Mouse (Mus musculus): Measurements from ENCODE around the gene Herpud2. TPM values are rescaled to one million over a fixed set of nuclear protein-coding genes. Genes with fewer than 3 reads are reported as not detected.
A peak's percentile ranks its signal among the peaks of the same experiment; 100 is the strongest.

The Herpud2 gene
- 30.7 and 31.7 TPM in 2 replicates for polyA plus RNA-seq (2015; fragmentation: Nextera tagmentation; extraction: Ambion mirVana)

- peak within 1 kb of the TSS; percentile 94 for H3K4me2 ChIP-seq (ENCODE audit: low read depth, low read length)
- no peaks in the 10 kb centered on the region for H3K36me3 ChIP-seq (ENCODE audit: control insufficient read depth, insufficient read depth)
- ATAC-seq (replicated peaks; ENCODE audit: extremely low read depth, insufficient read depth, low FRiP score) = peak; percentile 97
- peak within 1 kb of the TSS; percentile 95 for H3K4me3 ChIP-seq (ENCODE audit: low read length)
- H3K9me3 ChIP-seq (replicated peaks; ENCODE audit: control insufficient read depth, low read length) = peaks cover 3% of the 10 kb centered on the region; the same call in 1 of the 2 replicates
- H3K4me1 ChIP-seq (ENCODE audit: control insufficient read depth, insufficient read depth, low read length) = peaks cover 16% of the 10 kb centered on the region
- H3K27ac ChIP-seq (ENCODE audit: low read length) = peak within 1 kb of the TSS; percentile 100
- no peaks in the 10 kb centered on the region for H3K27me3 ChIP-seq (ENCODE audit: control insufficient read depth, insufficient read depth, low read length)
- WGBS = under 1% methylated on average over 51 of the region's 51 CpGs
- peak within 1 kb of the TSS; percentile 98 for H3K9ac ChIP-seq (ENCODE audit: low read length)
These were observed at the start of gene Herpud2 for GRCm38 (mm10) chr9:25151611-25152241. Gene Herpud2 (minus strand): TSS chr9:25151820.

- no peak for ATAC-seq (replicated peaks; ENCODE audit: extremely low read depth, insufficient read depth, low FRiP score)
These were observed 49.4 kb upstream of the Herpud2 start for GRCm38 (mm10) chr9:25200987-25201386.

GRCm38 (mm10) chr9:25200148-25200547, 48.5 kb upstream of the Herpud2 start:
- H3K4me3 ChIP-seq (ENCODE audit: low read length) = no peak overlapping the region
- ATAC-seq (replicated peaks; ENCODE audit: extremely low read depth, insufficient read depth, low FRiP score) = no peak
- H3K27me3 ChIP-seq (ENCODE audit: control insufficient read depth, insufficient read depth, low read length) = no peaks in the 10 kb centered on the region
- H3K4me2 ChIP-seq (ENCODE audit: low read depth, low read length) = no peak overlapping the region
- 47% methylated on average over 3 of the region's 3 CpGs for WGBS
- H3K36me3 ChIP-seq (ENCODE audit: control insufficient read depth, insufficient read depth) = no peaks in the 10 kb centered on the region
- peaks cover 27% of the 10 kb centered on the region for H3K4me1 ChIP-seq (ENCODE audit: control insufficient read depth, insufficient read depth, low read length)
- H3K27ac ChIP-seq (ENCODE audit: low read length) = peak overlapping the region; percentile 68
- H3K9me3 ChIP-seq (replicated peaks; ENCODE audit: control insufficient read depth, low read length) = peaks cover 4% of the 10 kb centered on the region; the same call in 1 of the 2 replicates
- no peak overlapping the region for H3K9ac ChIP-seq (ENCODE audit: low read length)

More at GRCm38 (mm10) chr9:25200987-25201386, 49.4 kb upstream of the Herpud2 start:
- peaks cover 4% of the 10 kb centered on the region; the same call in 1 of the 2 replicates for H3K9me3 ChIP-seq (replicated peaks; ENCODE audit: control insufficient read depth, low read length)
- H3K27ac ChIP-seq (ENCODE audit: low read length) = peak overlapping the region; percentile 94
- H3K4me1 ChIP-seq (ENCODE audit: control insufficient read depth, insufficient read depth, low read length) = peaks cover 30% of the 10 kb centered on the region
- no peaks in the 10 kb centered on the region for H3K36me3 ChIP-seq (ENCODE audit: control insufficient read depth, insufficient read depth)
- H3K4me3 ChIP-seq (ENCODE audit: low read length) = no peak overlapping the region
- H3K27me3 ChIP-seq (ENCODE audit: control insufficient read depth, insufficient read depth, low read length) = no peaks in the 10 kb centered on the region
- no peak overlapping the region for H3K4me2 ChIP-seq (ENCODE audit: low read depth, low read length)
- no peak overlapping the region for H3K9ac ChIP-seq (ENCODE audit: low read length)
- 71% methylated on average over 3 of the region's 3 CpGs for WGBS

- no peaks in the 10 kb centered on the region for H3K27me3 ChIP-seq (ENCODE audit: control insufficient read depth, insufficient read depth, low read length)
- no peak; the same call in 1 of the 2 replicates for ATAC-seq (replicated peaks; ENCODE audit: extremely low read depth, insufficient read depth, low FRiP score)
- no peaks in the 10 kb centered on the region for H3K36me3 ChIP-seq (ENCODE audit: control insufficient read depth, insufficient read depth)
- no peak overlapping the region for H3K4me3 ChIP-seq (ENCODE audit: low read length)
- 61% methylated on average over 5 of the region's 5 CpGs for WGBS
- no peak overlapping the region for H3K4me2 ChIP-seq (ENCODE audit: low read depth, low read length)
- no peak overlapping the region for H3K27ac ChIP-seq (ENCODE audit: low read length)
- H3K4me1 ChIP-seq (ENCODE audit: control insufficient read depth, insufficient read depth, low read length) = peaks cover 20% of the 10 kb centered on the region
- no peak overlapping the region for H3K9ac ChIP-seq (ENCODE audit: low read length)
- H3K9me3 ChIP-seq (replicated peaks; ENCODE audit: control insufficient read depth, low read length) = no peaks in the 10 kb centered on the region
These were observed 45.1 kb upstream of the Herpud2 start for GRCm38 (mm10) chr9:25196746-25197145.

- Histone ChIP-seq H3K9me3 (replicated peaks; ENCODE audit: control insufficient read depth, low read length) (no peaks in the 10 kb centered on the region), H3K27me3 (ENCODE audit: control insufficient read depth, insufficient read depth, low read length) (no peaks in the 10 kb centered on the region), H3K27ac (ENCODE audit: low read length) (no peak overlapping the region), H3K4me3 (ENCODE audit: low read length) (no peak overlapping the region), H3K4me2 (ENCODE audit: low read depth, low read length) (no peak overlapping the region), H3K36me3 (ENCODE audit: control insufficient read depth, insufficient read depth) (no peaks in the 10 kb centered on the region), H3K4me1 (ENCODE audit: control insufficient read depth, insufficient read depth, low read length) (peaks cover 3% of the 10 kb centered on the region; the same call in 1 of the 2 replicates), H3K9ac (ENCODE audit: low read length) (no peak overlapping the region)
- no peak for ATAC-seq (replicated peaks; ENCODE audit: extremely low read depth, insufficient read depth, low FRiP score)
- WGBS = 56% methylated on average over 2 of the region's 2 CpGs
These were observed 40.0 kb upstream of the Herpud2 start for GRCm38 (mm10) chr9:25191612-25192011.

- H3K9ac ChIP-seq (ENCODE audit: low read length) = no peak overlapping the region
- 74% methylated on average over 4 of the region's 4 CpGs for WGBS
- no peaks in the 10 kb centered on the region for H3K9me3 ChIP-seq (replicated peaks; ENCODE audit: control insufficient read depth, low read length)
- H3K4me3 ChIP-seq (ENCODE audit: low read length) = no peak overlapping the region
- H3K36me3 ChIP-seq (ENCODE audit: control insufficient read depth, insufficient read depth) = no peaks in the 10 kb centered on the region
- no peaks in the 10 kb centered on the region for H3K4me1 ChIP-seq (ENCODE audit: control insufficient read depth, insufficient read depth, low read length)
- no peak overlapping the region for H3K27ac ChIP-seq (ENCODE audit: low read length)
- peak; percentile 41; the same call in 1 of the 2 replicates for ATAC-seq (replicated peaks; ENCODE audit: extremely low read depth, insufficient read depth, low FRiP score)
- no peaks in the 10 kb centered on the region for H3K27me3 ChIP-seq (ENCODE audit: control insufficient read depth, insufficient read depth, low read length)
- H3K4me2 ChIP-seq (ENCODE audit: low read depth, low read length) = no peak overlapping the region
These were observed 34.9 kb upstream of the Herpud2 start for GRCm38 (mm10) chr9:25186501-25186900.

GRCm38 (mm10) chr9:25185854-25186253, 34.2 kb upstream of the Herpud2 start:
- Histone ChIP-seq H3K36me3 (ENCODE audit: control insufficient read depth, insufficient read depth) (no peaks in the 10 kb centered on the region), H3K4me1 (ENCODE audit: control insufficient read depth, insufficient read depth, low read length) (no peaks in the 10 kb centered on the region), H3K4me2 (ENCODE audit: low read depth, low read length) (no peak overlapping the region), H3K9ac (ENCODE audit: low read length) (no peak overlapping the region), H3K9me3 (replicated peaks; ENCODE audit: control insufficient read depth, low read length) (no peaks in the 10 kb centered on the region), H3K27ac (ENCODE audit: low read length) (no peak overlapping the region), H3K27me3 (ENCODE audit: control insufficient read depth, insufficient read depth, low read length) (no peaks in the 10 kb centered on the region), H3K4me3 (ENCODE audit: low read length) (no peak overlapping the region)
- ATAC-seq (replicated peaks; ENCODE audit: extremely low read depth, insufficient read depth, low FRiP score) = no peak
- WGBS = 61% methylated on average over 7 of the region's 7 CpGs

- Histone ChIP-seq H3K4me2 (ENCODE audit: low read depth, low read length) (no peak overlapping the region), H3K4me3 (ENCODE audit: low read length) (no peak overlapping the region), H3K36me3 (ENCODE audit: control insufficient read depth, insufficient read depth) (no peaks in the 10 kb centered on the region), H3K4me1 (ENCODE audit: control insufficient read depth, insufficient read depth, low read length) (no peaks in the 10 kb centered on the region), H3K27me3 (ENCODE audit: control insufficient read depth, insufficient read depth, low read length) (no peaks in the 10 kb centered on the region), H3K27ac (ENCODE audit: low read length) (no peak overlapping the region), H3K9ac (ENCODE audit: low read length) (no peak overlapping the region), H3K9me3 (replicated peaks; ENCODE audit: control insufficient read depth, low read length) (no peaks in the 10 kb centered on the region)
- WGBS = 98% methylated on average over 2 of the region's 2 CpGs
- no peak for ATAC-seq (replicated peaks; ENCODE audit: extremely low read depth, insufficient read depth, low FRiP score)
These were observed 33.0 kb upstream of the Herpud2 start for GRCm38 (mm10) chr9:25184606-25185005.

GRCm38 (mm10) chr9:25178066-25178465, 26.4 kb upstream of the Herpud2 start:
- ATAC-seq (replicated peaks; ENCODE audit: extremely low read depth, insufficient read depth, low FRiP score) = no peak
- Histone ChIP-seq H3K4me3 (ENCODE audit: low read length) (no peak overlapping the region), H3K27ac (ENCODE audit: low read length) (peak overlapping the region; percentile 86; the same call in 1 of the 2 replicates), H3K9ac (ENCODE audit: low read length) (no peak overlapping the region), H3K27me3 (ENCODE audit: control insufficient read depth, insufficient read depth, low read length) (no peaks in the 10 kb centered on the region), H3K36me3 (ENCODE audit: control insufficient read depth, insufficient read depth) (no peaks in the 10 kb centered on the region), H3K9me3 (replicated peaks; ENCODE audit: control insufficient read depth, low read length) (no peaks in the 10 kb centered on the region), H3K4me2 (ENCODE audit: low read depth, low read length) (no peak overlapping the region), H3K4me1 (ENCODE audit: control insufficient read depth, insufficient read depth, low read length) (peaks cover 27% of the 10 kb centered on the region)
- WGBS = 82% methylated on average over 3 of the region's 3 CpGs

Data from heart, embryonic 16.5 days (tissue).